Mouse (Mus musculus) limb, embryonic 14.5 days (tissue): ENCODE results near the gene Olfr1082. TPM values are rescaled to one million over a fixed set of nuclear protein-coding genes. Genes with fewer than 3 reads are reported as not detected.
"Not testable (repeated sequence)": the region's sequence is repeated elsewhere in the genome, so short reads cannot be mapped to it uniquely, and the experiment has no call there.

ENCODE experiments used
- ATAC-seq: fragments of 200-750 bp; cut with Nextera tagmentation; 2 replicates; pipeline ENCODE4 v1.8.0; 2017; ENCODE audit warnings: low read depth, moderate number of reproducible peaks, moderate TSS enrichment; ENCODE audit not compliant: low FRiP score
- DNase-seq: peaks from one replicate; pipeline ENCODE4 v3.0.0-alpha.2; 2015; ENCODE audit warnings: low spot score
- H3K27ac ChIP-seq: fragments of 300-500 bp; sonication (generic); replicated peaks from 2 replicates; pipeline ENCODE4 v1.5.1; 2014; ENCODE audit warnings: low read depth, mild to moderate bottlenecking, low read length, moderate library complexity, mixed read lengths
- H3K27me3 ChIP-seq: fragments of 300-500 bp; sonication (generic); 2 replicates; pipeline ENCODE4 v1.6.1; 2014; ENCODE audit warnings: low read length, mixed read lengths; ENCODE audit not compliant: control insufficient read depth, insufficient read depth
- H3K36me3 ChIP-seq: fragments of 300-500 bp; sonication (generic); 2 replicates; pipeline ENCODE4 v1.6.1; 2014; ENCODE audit warnings: mild to moderate bottlenecking, low read length, moderate library complexity, mixed read lengths; ENCODE audit not compliant: control insufficient read depth, insufficient read depth
- H3K4me1 ChIP-seq: fragments of 300-500 bp; sonication (generic); 2 replicates; pipeline ENCODE4 v1.6.1; 2014; ENCODE audit warnings: antibody characterized with exemption, low read length, mixed read lengths; ENCODE audit not compliant: control insufficient read depth, insufficient read depth
- H3K4me2 ChIP-seq: fragments of 300-500 bp; sonication (generic); replicated peaks from 2 replicates; pipeline ENCODE4 v1.6.1; 2014; ENCODE audit warnings: low read depth, mild to moderate bottlenecking, low read length, moderate library complexity; ENCODE audit not compliant: severe bottlenecking
- H3K4me3 ChIP-seq: fragments of 300-500 bp; sonication (generic); replicated peaks from 2 replicates; pipeline ENCODE4 v1.5.1; 2014; ENCODE audit warnings: low read length
- H3K9ac ChIP-seq: fragments of 300-500 bp; sonication (generic); 2 replicates; pipeline ENCODE4 v1.6.1; 2014; ENCODE audit warnings: mild to moderate bottlenecking, low read depth, low read length, moderate library complexity; ENCODE audit not compliant: severe bottlenecking
- H3K9me3 ChIP-seq: fragments of 300-500 bp; sonication (generic); 2 replicates; pipeline ENCODE4 v1.6.1; 2016; ENCODE audit warnings: low read length; ENCODE audit not compliant: control insufficient read depth
- WGBS: fragments of 180-500 bp; shearing (Covaris S2); extraction: QIAGEN DNeasy Blood & Tissue Kit; methylation state at CpG from one replicate; pipeline ENCODE4 v1.1.7; 2014; 5-methylcytosine and 5-hydroxymethylcytosine counted together
- polyA plus RNA-seq, 2 experiments: library from polyadenylated mRNA; depleted of rRNA in 1 of 2; stranded (reverse) in 1 of 2; unstranded in 1 of 2; fragments of >200 nt; fragmentation: Nextera tagmentation in 1 of 2; extraction: Ambion mirVana in 1 of 2; gene quantifications; 2 replicates each; pipeline versions ENCODE4 v1.2.1 to v1.2.3; 2012 to 2014

Olfr1082 gene
- polyA plus RNA-seq (2012; rRNA removed) (not detected in 2 replicates), polyA plus RNA-seq (2014; fragmentation: Nextera tagmentation; extraction: Ambion mirVana) (not detected in 2 replicates)

GRCm38 (mm10) chr2:86598866-86599265, at the start of gene Olfr1082:
Gene Olfr1082, minus strand, starts transcription at chr2:86598966.
- not testable (repeated sequence) for ATAC-seq, H3K27me3 ChIP-seq, H3K36me3 ChIP-seq, DNase-seq, H3K4me2 ChIP-seq, H3K9ac ChIP-seq, H3K27ac ChIP-seq, H3K4me3 ChIP-seq, H3K4me1 ChIP-seq, H3K9me3 ChIP-seq
- 40% methylated on average over 1 of the region's 1 CpGs for WGBS

GRCm38 (mm10) chr2:86639625-86640024, 40.9 kb upstream of the Olfr1082 start, which contains the start of gene Olfr1084:
Gene Olfr1084, minus strand, starts transcription at chr2:86639725.
- H3K36me3 ChIP-seq, H3K4me2 ChIP-seq, H3K27ac ChIP-seq, H3K9ac ChIP-seq, H3K4me3 ChIP-seq, ATAC-seq, DNase-seq, H3K9me3 ChIP-seq, H3K4me1 ChIP-seq, H3K27me3 ChIP-seq: not testable (repeated sequence)
- 81% methylated on average over 1 of the region's 1 CpGs for WGBS

GRCm38 (mm10) chr2:86558135-86558534, 40.6 kb downstream of the Olfr1082 start, which contains the start of gene Olfr1080:
Gene Olfr1080, minus strand, starts transcription at chr2:86558235.
- not testable (repeated sequence) for H3K4me1 ChIP-seq, H3K27me3 ChIP-seq, H3K4me2 ChIP-seq, H3K27ac ChIP-seq, H3K36me3 ChIP-seq, H3K9ac ChIP-seq, H3K4me3 ChIP-seq, H3K9me3 ChIP-seq, ATAC-seq, DNase-seq

Other genes starting within 250 kb of the Olfr1082 start
- not detected in 2 replicates for gene Olfr1055, start 248.7 kb downstream of the Olfr1082 start, polyA plus RNA-seq (2012; rRNA removed)
- gene Olfr1055, start 248.7 kb downstream of the Olfr1082 start, polyA plus RNA-seq (2014; fragmentation: Nextera tagmentation; extraction: Ambion mirVana): not detected in 2 replicates
- gene Olfr1056, start 236.5 kb downstream of the Olfr1082 start, polyA plus RNA-seq (2012; rRNA removed): not detected in 2 replicates
- not detected in 2 replicates for gene Olfr1056, start 236.5 kb downstream of the Olfr1082 start, polyA plus RNA-seq (2014; fragmentation: Nextera tagmentation; extraction: Ambion mirVana)
- not detected in 2 replicates for gene Olfr1057, start 220.6 kb downstream of the Olfr1082 start, polyA plus RNA-seq (2012; rRNA removed)
- gene Olfr1057, start 220.6 kb downstream of the Olfr1082 start, polyA plus RNA-seq (2014; fragmentation: Nextera tagmentation; extraction: Ambion mirVana): not detected in 2 replicates
- not detected in 2 replicates for gene Olfr1058, start 210.4 kb downstream of the Olfr1082 start, polyA plus RNA-seq (2012; rRNA removed)
- not detected in 2 replicates for gene Olfr1058, start 210.4 kb downstream of the Olfr1082 start, polyA plus RNA-seq (2014; fragmentation: Nextera tagmentation; extraction: Ambion mirVana)
- gene Olfr1061, start 184.9 kb downstream of the Olfr1082 start, polyA plus RNA-seq (2012; rRNA removed): not detected in 2 replicates
- gene Olfr1061, start 184.9 kb downstream of the Olfr1082 start, polyA plus RNA-seq (2014; fragmentation: Nextera tagmentation; extraction: Ambion mirVana): not detected in 2 replicates
- not detected in 2 replicates for gene Olfr1062, start 172.2 kb downstream of the Olfr1082 start, polyA plus RNA-seq (2012; rRNA removed)
- not detected in 2 replicates for gene Olfr1062, start 172.2 kb downstream of the Olfr1082 start, polyA plus RNA-seq (2014; fragmentation: Nextera tagmentation; extraction: Ambion mirVana)
- gene Olfr1065, start 148.4 kb downstream of the Olfr1082 start, polyA plus RNA-seq (2012; rRNA removed): not detected in 2 replicates
- gene Olfr1065, start 148.4 kb downstream of the Olfr1082 start, polyA plus RNA-seq (2014; fragmentation: Nextera tagmentation; extraction: Ambion mirVana): not detected in 2 replicates
- not detected in 2 replicates for gene Olfr1066, start 142.7 kb downstream of the Olfr1082 start, polyA plus RNA-seq (2012; rRNA removed)
- not detected in 2 replicates for gene Olfr1066, start 142.7 kb downstream of the Olfr1082 start, polyA plus RNA-seq (2014; fragmentation: Nextera tagmentation; extraction: Ambion mirVana)
- gene Olfr228, start 111.6 kb downstream of the Olfr1082 start, polyA plus RNA-seq (2012; rRNA removed): not detected in 2 replicates
- gene Olfr228, start 111.6 kb downstream of the Olfr1082 start, polyA plus RNA-seq (2014; fragmentation: Nextera tagmentation; extraction: Ambion mirVana): not detected in 2 replicates
- not detected in 2 replicates for gene Olfr1076, start 90.5 kb downstream of the Olfr1082 start, polyA plus RNA-seq (2012; rRNA removed)
- gene Olfr1076, start 90.5 kb downstream of the Olfr1082 start, polyA plus RNA-seq (2014; fragmentation: Nextera tagmentation; extraction: Ambion mirVana): not detected in 2 replicates
- not detected in 2 replicates for gene Olfr1079, start 56.5 kb downstream of the Olfr1082 start, polyA plus RNA-seq (2012; rRNA removed)
- gene Olfr1079, start 56.5 kb downstream of the Olfr1082 start, polyA plus RNA-seq (2014; fragmentation: Nextera tagmentation; extraction: Ambion mirVana): not detected in 2 replicates
- not detected in 2 replicates for gene Olfr1080, start 40.7 kb downstream of the Olfr1082 start, polyA plus RNA-seq (2012; rRNA removed)
- not detected in 2 replicates for gene Olfr1080, start 40.7 kb downstream of the Olfr1082 start, polyA plus RNA-seq (2014; fragmentation: Nextera tagmentation; extraction: Ambion mirVana)
- not detected in 2 replicates for gene Olfr1084, start 40.8 kb upstream of the Olfr1082 start, polyA plus RNA-seq (2012; rRNA removed)
- not detected in 2 replicates for gene Olfr1084, start 40.8 kb upstream of the Olfr1082 start, polyA plus RNA-seq (2014; fragmentation: Nextera tagmentation; extraction: Ambion mirVana)
- gene Olfr1085, start 63.1 kb upstream of the Olfr1082 start, polyA plus RNA-seq (2012; rRNA removed): not detected in 2 replicates
- not detected in 2 replicates for gene Olfr1085, start 63.1 kb upstream of the Olfr1082 start, polyA plus RNA-seq (2014; fragmentation: Nextera tagmentation; extraction: Ambion mirVana)
- gene Olfr1086, start 81.1 kb upstream of the Olfr1082 start, polyA plus RNA-seq (2012; rRNA removed): not detected in 2 replicates
- not detected in 2 replicates for gene Olfr1086, start 81.1 kb upstream of the Olfr1082 start, polyA plus RNA-seq (2014; fragmentation: Nextera tagmentation; extraction: Ambion mirVana)
- gene Olfr1087, start 99.4 kb upstream of the Olfr1082 start, polyA plus RNA-seq (2012; rRNA removed): not detected in 2 replicates
- gene Olfr1087, start 99.4 kb upstream of the Olfr1082 start, polyA plus RNA-seq (2014; fragmentation: Nextera tagmentation; extraction: Ambion mirVana): not detected in 2 replicates
- gene Olfr1089, start 134.7 kb upstream of the Olfr1082 start, polyA plus RNA-seq (2012; rRNA removed): not detected in 2 replicates
- not detected in 2 replicates for gene Olfr1089, start 134.7 kb upstream of the Olfr1082 start, polyA plus RNA-seq (2014; fragmentation: Nextera tagmentation; extraction: Ambion mirVana)
- gene Olfr1090, start 160.0 kb upstream of the Olfr1082 start, polyA plus RNA-seq (2012; rRNA removed): not detected in 2 replicates
- not detected in 2 replicates for gene Olfr1090, start 160.0 kb upstream of the Olfr1082 start, polyA plus RNA-seq (2014; fragmentation: Nextera tagmentation; extraction: Ambion mirVana)
- not detected in 2 replicates for gene Olfr1093, start 183.5 kb upstream of the Olfr1082 start, polyA plus RNA-seq (2012; rRNA removed)
- not detected in 2 replicates for gene Olfr1093, start 183.5 kb upstream of the Olfr1082 start, polyA plus RNA-seq (2014; fragmentation: Nextera tagmentation; extraction: Ambion mirVana)
- not detected in 2 replicates for gene Olfr141, start 211.1 kb upstream of the Olfr1082 start, polyA plus RNA-seq (2012; rRNA removed)
- not detected in 2 replicates for gene Olfr141, start 211.1 kb upstream of the Olfr1082 start, polyA plus RNA-seq (2014; fragmentation: Nextera tagmentation; extraction: Ambion mirVana)
- gene Olfr1094, start 225.7 kb upstream of the Olfr1082 start, polyA plus RNA-seq (2012; rRNA removed): not detected in 2 replicates
- gene Olfr1094, start 225.7 kb upstream of the Olfr1082 start, polyA plus RNA-seq (2014; fragmentation: Nextera tagmentation; extraction: Ambion mirVana): not detected in 2 replicates